Mouse (Mus musculus): ENCODE data around the gene Htr3a.

- TF ChIP-seq CTCF (conservative IDR thresholded peaks at IDR 0.05 in 1 of 2, IDR thresholded peaks at IDR 0.05 in 1 of 2; ENCODE audit: low read depth in 2 of 2, low read length in 2 of 2) (no peak), UBTF (IDR thresholded peaks at IDR 0.05; ENCODE audit: low read depth, low read length) (no peak), JUND (conservative IDR thresholded peaks at IDR 0.05; ENCODE audit: low read depth, low read length) (no peak), CHD1 (IDR thresholded peaks at IDR 0.05; ENCODE audit: low read depth, low read length) (no peak), USF1 (IDR thresholded peaks at IDR 0.05; ENCODE audit: low read depth, low read length) (no peak), MEF2A (IDR thresholded peaks at IDR 0.05; ENCODE audit: borderline replicate concordance, low read depth, low read length) (no peak), ZMIZ1 (IDR thresholded peaks at IDR 0.05; ENCODE audit: low read depth, low read length) (no peak), ZKSCAN1 (IDR thresholded peaks at IDR 0.05; ENCODE audit: borderline replicate concordance, low read depth, low read length) (no peak), CHD2 (IDR thresholded peaks at IDR 0.05; ENCODE audit: low read length) (no peak), POLR2AphosphoS2 (IDR thresholded peaks at IDR 0.05; ENCODE audit: low read depth, low read length) (no peak), POLR2A (IDR thresholded peaks at IDR 0.05; ENCODE audit: low read depth, low read length) (no peak), EP300 (IDR thresholded peaks at IDR 0.05; ENCODE audit: low read length) (no peak), E2F4 (IDR thresholded peaks at IDR 0.05; ENCODE audit: insufficient replicate concordance, low read depth, low read length) (no peak)
Observed at GRCm38 (mm10) chr9:48898551-48898950, 12.3 kb downstream of the Htr3a start.
